Mouse (Mus musculus) ovary, postnatal 14 days (tissue): ENCODE data around the gene Tns1.
A peak's percentile ranks its signal among the peaks of the same experiment; 100 is the strongest.

Experiments
- DNase-seq: peaks from one replicate; pipeline ENCODE4 v3.0.0; 2022; ENCODE audit warnings: low spot score

The Tns1 gene

GRCm38 (mm10) chr1:74031771-74032609 lies 92.3 kb downstream of the Tns1 start:
- no peak for DNase-seq

GRCm38 (mm10) chr1:74030901-74031360 lies 93.3 kb downstream of the Tns1 start:
- peak; percentile 57 for DNase-seq

- no peak for DNase-seq
Measured at GRCm38 (mm10) chr1:74030285-74030684, 94.0 kb downstream of the Tns1 start.

GRCm38 (mm10) chr1:74029669-74030068 lies 94.6 kb downstream of the Tns1 start:
- no peak for DNase-seq

GRCm38 (mm10) chr1:74028881-74029266 lies 95.4 kb downstream of the Tns1 start:
- DNase-seq, result no peak

- DNase-seq, result no peak
Measured at GRCm38 (mm10) chr1:74028118-74028880, 96.0 kb downstream of the Tns1 start.

- DNase-seq, result no peak
Measured at GRCm38 (mm10) chr1:74027559-74028091, 96.6 kb downstream of the Tns1 start.

GRCm38 (mm10) chr1:74026703-74027195 lies 97.5 kb downstream of the Tns1 start:
- no peak for DNase-seq

- DNase-seq, result no peak
Measured at GRCm38 (mm10) chr1:74025651-74026226, 98.5 kb downstream of the Tns1 start.

- DNase-seq, result no peak
Measured at GRCm38 (mm10) chr1:74025227-74025626, 99.0 kb downstream of the Tns1 start.

- DNase-seq, result no peak
Measured at GRCm38 (mm10) chr1:74024452-74025190, 99.6 kb downstream of the Tns1 start.

- DNase-seq, result no peak
Measured at GRCm38 (mm10) chr1:74022998-74023397, 101.3 kb downstream of the Tns1 start.

- no peak for DNase-seq
Measured at GRCm38 (mm10) chr1:74022536-74022935, 101.7 kb downstream of the Tns1 start.

- no peak for DNase-seq
Measured at GRCm38 (mm10) chr1:74020235-74020634, 104.0 kb downstream of the Tns1 start.

- DNase-seq, result no peak
Measured at GRCm38 (mm10) chr1:74017399-74018172, 106.7 kb downstream of the Tns1 start.

GRCm38 (mm10) chr1:74016618-74017017 lies 107.6 kb downstream of the Tns1 start:
- no peak for DNase-seq

- DNase-seq, result no peak
Measured at GRCm38 (mm10) chr1:74015513-74016234, 108.6 kb downstream of the Tns1 start.

- DNase-seq, result no peak
Measured at GRCm38 (mm10) chr1:74014538-74015327, 109.5 kb downstream of the Tns1 start.

- no peak for DNase-seq
Measured at GRCm38 (mm10) chr1:74013296-74014031, 110.8 kb downstream of the Tns1 start.
